Mouse (Mus musculus) small intestine, adult 10 weeks (tissue): ENCODE results near the gene Dzip1. TPM values are rescaled to one million over a fixed set of nuclear protein-coding genes. Genes with fewer than 3 reads are reported as not detected.

Source experiments
- polyA plus RNA-seq: library from polyadenylated mRNA; stranded (reverse); fragments of 350-450 nt; fragmentation: Illumina TruSeq; extraction: RNeasy Lipid Tissue Mini Kit (QIAGEN cat#74804); gene quantifications from one replicate; pipeline ENCODE4 v1.2.3, GENCODE M21; 2014; ENCODE audit warnings: low replicate concordance

Gene Dzip1
- polyA plus RNA-seq, result 3.2 TPM

DNA sequence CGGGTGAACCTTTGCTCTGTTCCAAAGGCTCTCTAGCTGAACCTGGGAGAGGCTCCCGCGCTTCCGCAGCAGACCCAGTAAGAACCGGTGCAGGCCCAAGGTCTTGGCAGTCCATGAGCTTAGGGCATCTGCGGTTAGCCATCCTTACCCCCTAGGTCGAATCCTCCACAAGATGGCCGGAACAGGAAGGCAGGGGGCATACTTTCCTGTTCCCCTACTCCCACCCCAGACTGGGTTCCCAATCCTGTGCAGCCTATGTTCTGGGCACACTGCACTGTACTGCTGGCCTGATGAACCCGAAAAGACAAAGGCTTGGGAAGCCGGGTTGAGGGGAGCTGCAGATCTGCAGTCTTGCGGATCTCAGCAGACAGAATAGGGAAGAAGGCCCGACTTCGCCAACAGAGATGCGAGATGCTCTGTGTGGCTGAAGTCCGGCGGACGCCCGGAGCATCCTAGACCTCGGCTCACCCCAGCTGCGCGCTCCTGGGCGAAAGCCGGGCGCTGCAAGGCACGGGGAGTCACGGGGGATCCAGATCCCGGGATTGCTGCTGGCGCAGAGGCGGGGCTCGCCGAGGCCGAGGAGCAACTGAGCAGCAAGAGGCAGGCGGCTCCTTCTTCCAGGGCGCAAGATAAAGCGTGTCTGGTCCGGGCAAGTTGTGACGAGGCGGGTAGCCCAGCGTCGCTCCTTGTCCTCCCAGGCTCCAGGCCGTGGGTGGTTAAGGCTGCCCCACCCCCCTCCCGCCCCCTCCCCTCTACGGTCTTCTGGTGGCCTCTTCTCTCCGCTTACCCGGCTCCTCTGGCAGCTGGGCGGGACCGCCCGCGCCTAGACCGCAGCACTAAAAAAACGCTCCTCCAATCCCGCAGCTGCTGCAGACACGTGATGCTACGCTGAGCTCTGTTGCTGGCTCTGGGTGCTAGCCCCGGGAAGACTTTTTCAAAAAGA is at the start of gene Dzip1:
TSS of gene Dzip1 (minus strand) at position 788 of the 943 bp plus-strand sequence.

DNA sequence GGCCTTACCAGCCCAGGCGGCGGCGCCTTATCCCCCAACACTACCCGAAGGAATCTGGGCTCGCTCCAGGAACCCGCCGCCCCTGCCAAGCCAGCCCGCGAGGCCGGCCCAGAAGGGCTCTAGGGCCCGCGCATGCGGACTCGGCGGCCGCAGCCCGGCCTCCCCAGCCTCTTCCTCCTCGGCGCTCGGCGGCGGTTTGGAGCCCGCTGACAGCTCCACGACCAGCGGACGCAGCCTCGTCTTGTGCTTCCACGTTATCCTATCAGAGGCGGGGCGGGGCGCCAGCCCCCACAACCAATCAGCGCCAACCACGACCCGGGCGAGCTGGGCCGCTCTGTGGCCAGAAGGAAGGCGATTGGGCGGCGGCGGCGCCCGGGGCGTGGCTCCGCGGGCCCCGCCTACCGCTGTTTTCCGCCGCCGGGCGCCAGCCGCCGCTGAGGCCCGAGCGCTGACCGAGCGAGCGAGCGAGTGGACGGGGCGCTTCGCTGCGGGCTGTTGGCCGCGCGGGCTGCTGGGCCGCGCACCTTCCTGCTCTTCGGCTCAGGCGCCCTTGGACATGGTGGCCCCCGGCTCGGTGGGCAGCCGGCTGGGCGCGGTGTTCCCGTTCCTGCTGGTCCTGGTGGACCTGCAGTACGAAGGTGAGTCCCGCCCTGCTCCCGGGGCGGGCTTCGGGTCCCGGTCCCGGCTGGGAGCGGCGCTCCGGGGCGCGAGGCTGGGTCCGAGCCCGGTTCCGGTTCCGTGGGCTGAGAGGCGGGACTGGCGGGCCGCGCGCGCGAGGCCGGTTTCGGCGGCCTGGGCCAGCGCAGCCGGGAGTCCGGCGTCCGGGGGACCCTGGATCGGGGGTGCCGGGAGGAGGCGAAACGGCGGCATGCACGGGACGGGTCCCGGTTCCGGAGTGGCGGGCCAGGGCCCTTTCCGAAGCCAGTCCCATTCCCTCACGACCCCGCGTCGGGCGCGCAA is 12.6 kb upstream of the Dzip1 start, which contains the start of gene Dnajc3:
TSS of gene Dnajc3 (plus strand) at position 444 of the 960 bp plus-strand sequence.

Other genes with a start within 250 kb of the Dzip1 start
- gene Abcc4, start 219.2 kb downstream of the Dzip1 start, polyA plus RNA-seq, result 1.7 TPM
- 2.5 TPM for gene Cldn10, start 137.6 kb downstream of the Dzip1 start, polyA plus RNA-seq
- gene Dnajc3, start 12.5 kb upstream of the Dzip1 start, polyA plus RNA-seq, result 118 TPM
- 2.6 TPM for gene Uggt2, start 174.0 kb upstream of the Dzip1 start, polyA plus RNA-seq
- not detected for gene Hs6st3, start 212.9 kb upstream of the Dzip1 start, polyA plus RNA-seq